Mouse (Mus musculus): ENCODE measurements around the gene Gpam. TPM values are rescaled to one million over a fixed set of nuclear protein-coding genes. Genes with fewer than 3 reads are reported as not detected.
"Not testable (repeated sequence)": the region's sequence is repeated elsewhere in the genome, so short reads cannot be mapped to it uniquely, and the experiment has no call there.

Gpam gene
- total and polyA plus RNA-seq, 3 experiments = 8.8 to 12.5 (median 12.3) TPM

- Histone ChIP-seq H3K9ac (ENCODE audit: insufficient read depth, low read depth) (no peak overlapping the region), H3K4me3 (replicated peaks in 1 of 3; ENCODE audit: low read depth in 2 of 3, low read length in 2 of 3, poor library complexity in 1 of 3) (no peak overlapping the region), H3K4me1 (ENCODE audit: control insufficient read depth in 1 of 2, insufficient read depth in 2 of 2) (no peaks in the 10 kb centered on the region), H3K4me2 (ENCODE audit: insufficient read depth, low read depth, poor library complexity, severe bottlenecking) (no peak overlapping the region), H3K27me3 (replicated peaks) (no peaks in the 10 kb centered on the region), H3K9me3 (replicated peaks; ENCODE audit: low read length) (peaks cover 3% of the 10 kb centered on the region), H3K27ac (ENCODE audit: insufficient read depth, low read depth) (no peak overlapping the region), H3K79me2 (replicated peaks; ENCODE audit: control insufficient read depth, extremely low read depth, insufficient read depth, poor library complexity, severe bottlenecking) (no peaks in the 10 kb centered on the region), H3K36me3 (replicated peaks in 1 of 2; ENCODE audit: control insufficient read depth in 1 of 2, insufficient read depth in 1 of 2, low read length in 1 of 2) (no peaks in the 10 kb centered on the region)
- no peak for TF ChIP-seq CTCF (conservative IDR thresholded peaks at IDR 0.05 in 1 of 2, IDR thresholded peaks at IDR 0.05 in 1 of 2; ENCODE audit: low read depth in 2 of 2, low read length in 2 of 2)
- TF ChIP-seq MYC (IDR thresholded peaks at IDR 0.05; ENCODE audit: low read depth, low read length) = no peak
- TF ChIP-seq TBP (conservative IDR thresholded peaks at IDR 0.05; ENCODE audit: low read depth, low read length) = no peak
- no peak for TF ChIP-seq ZKSCAN1 (IDR thresholded peaks at IDR 0.05; ENCODE audit: borderline replicate concordance, low read depth, low read length)
- no peak for TF ChIP-seq ETS1 (conservative IDR thresholded peaks at IDR 0.05; ENCODE audit: low read depth, low read length)
- no peak for TF ChIP-seq CHD2 (IDR thresholded peaks at IDR 0.05; ENCODE audit: low read length)
- TF ChIP-seq EP300 (IDR thresholded peaks at IDR 0.05; ENCODE audit: low read length) = no peak
- TF ChIP-seq NELFE (IDR thresholded peaks at IDR 0.05; ENCODE audit: low read depth, low read length) = no peak
- no peak for TF ChIP-seq MEF2A (IDR thresholded peaks at IDR 0.05; ENCODE audit: borderline replicate concordance, low read depth, low read length)
- TF ChIP-seq CHD1 (IDR thresholded peaks at IDR 0.05; ENCODE audit: low read depth, low read length) = no peak
- no peak for TF ChIP-seq SIN3A (IDR thresholded peaks at IDR 0.05; ENCODE audit: low read length)
- TF ChIP-seq HCFC1 (IDR thresholded peaks at IDR 0.05; ENCODE audit: low read depth, low read length) = no peak
- TF ChIP-seq KAT2A (IDR thresholded peaks at IDR 0.05; ENCODE audit: insufficient replicate concordance, low read length) = no peak
- TF ChIP-seq ZC3H11A (IDR thresholded peaks at IDR 0.05; ENCODE audit: low read depth, low read length) = no peak
- TF ChIP-seq MAZ (IDR thresholded peaks at IDR 0.05; ENCODE audit: low read depth, low read length) = no peak
- no peak for TF ChIP-seq GABPA (IDR thresholded peaks at IDR 0.05; ENCODE audit: insufficient replicate concordance, low read depth, low read length)
- TF ChIP-seq RAD21 (IDR thresholded peaks at IDR 0.05; ENCODE audit: low read depth, low read length) = no peak
- TF ChIP-seq JUN (IDR thresholded peaks at IDR 0.05; ENCODE audit: insufficient read depth, low read depth, low read length) = no peak
- in situ Hi-C loops (cut with MboI; ENCODE audit: low pct_ligation_motif_present, low pct_unique_long_range_greater_than_20kb, low sequenced_read_pairs) (no loop called here), dilution Hi-C loops (cut with MboI; ENCODE audit: extremely low pct_ligation_motif_present, extremely low pct_unique_long_range_greater_than_20kb, low sequenced_read_pairs) (no loop called here)
- DNase-seq (ENCODE audit: extremely low read depth) = no peak
Measured at GRCm38 (mm10) chr19:55170399-55170798, 43.4 kb upstream of the Gpam start.

- H3K4me1 ChIP-seq (ENCODE audit: control insufficient read depth in 1 of 2, insufficient read depth in 2 of 2); H3K9me3 ChIP-seq (replicated peaks; ENCODE audit: low read length); DNase-seq (ENCODE audit: extremely low read depth); in situ Hi-C loops (cut with MboI; ENCODE audit: low pct_ligation_motif_present, low pct_unique_long_range_greater_than_20kb, low sequenced_read_pairs); H3K9ac ChIP-seq (ENCODE audit: insufficient read depth, low read depth); H3K4me2 ChIP-seq (ENCODE audit: insufficient read depth, low read depth, poor library complexity, severe bottlenecking); H3K27me3 ChIP-seq (replicated peaks); H3K4me3 ChIP-seq (replicated peaks in 1 of 3; ENCODE audit: low read depth in 2 of 3, low read length in 2 of 3, poor library complexity in 1 of 3); dilution Hi-C loops (cut with MboI; ENCODE audit: extremely low pct_ligation_motif_present, extremely low pct_unique_long_range_greater_than_20kb, low sequenced_read_pairs); H3K79me2 ChIP-seq (replicated peaks; ENCODE audit: control insufficient read depth, extremely low read depth, insufficient read depth, poor library complexity, severe bottlenecking); H3K36me3 ChIP-seq (replicated peaks in 1 of 2; ENCODE audit: control insufficient read depth in 1 of 2, insufficient read depth in 1 of 2, low read length in 1 of 2); H3K27ac ChIP-seq (ENCODE audit: insufficient read depth, low read depth): not testable (repeated sequence)
Measured at GRCm38 (mm10) chr19:55169236-55169729, 42.2 kb upstream of the Gpam start.
